Mouse (Mus musculus): ENCODE measurements around the gene 1810062G17Rik. TPM values are rescaled to one million over a fixed set of nuclear protein-coding genes. Genes with fewer than 3 reads are reported as not detected.

1810062G17Rik gene
- not detected for polyA plus RNA-seq (2014; fragmentation: Illumina TruSeq; extraction: RNeasy Lipid Tissue Mini Kit (QIAGEN cat#74804); ENCODE audit: low read depth, low replicate concordance)

DNA sequence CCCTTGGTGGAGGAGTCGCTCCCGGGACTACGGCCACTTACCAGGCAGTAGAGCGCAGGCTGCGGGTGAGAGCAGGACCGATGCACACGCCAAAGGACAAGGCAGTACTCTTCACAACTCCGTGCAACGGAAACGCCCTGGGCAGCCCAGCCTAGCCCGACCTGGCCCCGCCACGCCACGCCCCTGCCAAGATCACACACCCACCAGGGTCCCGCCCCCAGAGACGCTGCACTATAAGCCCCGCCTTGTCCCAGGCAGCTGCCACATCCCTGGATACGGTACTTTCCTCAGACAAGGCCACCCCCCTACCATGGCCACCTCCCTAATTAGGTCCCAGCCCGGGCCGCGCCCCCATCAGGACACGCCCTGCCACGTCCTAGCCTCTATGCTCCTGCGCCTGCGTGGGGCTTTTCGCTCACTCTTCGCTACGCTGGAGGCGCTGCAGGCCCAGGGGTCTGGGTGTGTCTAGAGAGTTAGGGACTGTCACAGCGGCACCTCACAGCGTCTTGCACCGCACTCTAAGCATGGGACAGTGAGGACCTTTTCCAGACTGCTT is at the start of gene 1810062G17Rik, which contains the start of gene Anxa5:
1810062G17Rik (plus strand) TSS at position 406 of the 556 bp plus-strand sequence.
Anxa5 (minus strand) TSS at position 363 of the 556 bp plus-strand sequence.

DNA sequence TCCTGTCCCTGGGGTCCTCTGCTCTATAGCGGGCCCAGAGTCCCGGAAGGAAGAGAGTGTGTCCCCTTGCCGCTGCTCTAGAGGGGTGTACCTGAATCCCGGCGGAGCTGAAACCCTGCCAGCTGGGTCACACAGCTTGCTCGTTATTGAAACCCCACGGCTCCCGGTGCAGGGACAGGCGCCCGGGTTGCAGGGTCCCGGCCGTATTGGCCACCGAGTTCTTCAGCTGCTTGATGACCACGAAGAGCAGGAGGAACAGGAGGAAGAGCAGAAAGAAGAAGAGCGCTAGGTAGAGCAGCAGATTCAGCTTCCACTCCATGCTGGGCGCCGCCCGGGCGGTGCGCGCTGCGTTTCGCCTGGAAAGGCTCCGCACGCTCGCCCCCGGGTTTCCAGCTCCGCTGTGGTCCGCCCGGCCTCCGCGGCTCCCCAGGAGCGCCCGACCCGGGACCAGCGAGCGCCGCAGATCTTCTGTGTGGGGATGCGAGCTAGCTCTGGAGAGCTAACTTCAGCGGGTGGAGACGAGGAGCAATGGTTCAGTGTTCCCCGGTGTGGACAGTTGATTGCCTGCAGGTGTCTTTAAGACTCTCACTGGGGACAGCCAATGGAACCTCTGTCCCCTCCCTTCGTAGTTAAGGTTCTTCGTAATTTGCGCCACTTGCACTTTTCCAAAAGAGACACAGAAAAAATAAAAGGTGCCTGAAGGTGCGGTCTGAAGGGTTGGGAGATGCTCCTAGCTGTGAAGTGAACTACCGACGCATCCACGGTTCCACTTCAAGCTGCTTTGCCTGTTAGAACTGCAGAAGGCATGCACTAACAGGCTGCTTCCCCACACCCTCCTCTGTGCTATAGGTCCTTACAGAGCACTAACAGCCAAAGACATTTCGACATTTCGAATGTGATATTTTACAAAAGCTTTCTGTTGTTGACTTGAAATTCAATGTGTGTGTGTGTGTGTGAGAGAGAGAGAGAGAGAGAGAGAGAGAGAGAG is 45.6 kb downstream of the 1810062G17Rik start, which contains the start of gene Gm11549:
Gm11549 (minus strand) TSS at position 741 of the 988 bp plus-strand sequence.

Other genes starting within 250 kb of the 1810062G17Rik start
- gene Anxa5, start within 50 bp of the 1810062G17Rik start, polyA plus RNA-seq (2014; fragmentation: Illumina TruSeq; extraction: RNeasy Lipid Tissue Mini Kit (QIAGEN cat#74804); ENCODE audit: low read depth, low replicate concordance) = 105 TPM
- gene Gm11549, start 45.9 kb downstream of the 1810062G17Rik start, polyA plus RNA-seq (2014; fragmentation: Illumina TruSeq; extraction: RNeasy Lipid Tissue Mini Kit (QIAGEN cat#74804); ENCODE audit: low read depth, low replicate concordance) = 0.35 TPM
- gene Exosc9, start 76.7 kb downstream of the 1810062G17Rik start, polyA plus RNA-seq (2014; fragmentation: Illumina TruSeq; extraction: RNeasy Lipid Tissue Mini Kit (QIAGEN cat#74804); ENCODE audit: low read depth, low replicate concordance) = 105 TPM
- 82.4 TPM for gene Ccna2, start 96.2 kb downstream of the 1810062G17Rik start, polyA plus RNA-seq (2014; fragmentation: Illumina TruSeq; extraction: RNeasy Lipid Tissue Mini Kit (QIAGEN cat#74804); ENCODE audit: low read depth, low replicate concordance)
- gene Bbs7, start 137.5 kb downstream of the 1810062G17Rik start, polyA plus RNA-seq (2014; fragmentation: Illumina TruSeq; extraction: RNeasy Lipid Tissue Mini Kit (QIAGEN cat#74804); ENCODE audit: low read depth, low replicate concordance) = 14.7 TPM
- 8.3 TPM for gene Trpc3, start 214.2 kb downstream of the 1810062G17Rik start, polyA plus RNA-seq (2014; fragmentation: Illumina TruSeq; extraction: RNeasy Lipid Tissue Mini Kit (QIAGEN cat#74804); ENCODE audit: low read depth, low replicate concordance)

Measured in sigmoid colon, adult 10 weeks (tissue).